Mouse (Mus musculus) forebrain, embryonic 11.5 days (tissue): ENCODE data around the gene Hspbap1. TPM values are rescaled to one million over a fixed set of nuclear protein-coding genes. Genes with fewer than 3 reads are reported as not detected.

ENCODE experiments used
- ATAC-seq: fragments of 200-750 bp; cut with Nextera tagmentation; replicated peaks from 2 replicates; pipeline ENCODE4 v1.8.0; 2017; ENCODE audit warnings: moderate TSS enrichment; ENCODE audit not compliant: low FRiP score
- DNase-seq: peaks from one replicate; pipeline ENCODE4 v3.0.0-alpha.2; 2017; ENCODE audit warnings: low spot score
- H3K27ac ChIP-seq: fragments of 300-500 bp; sonication (generic); 2 replicates; pipeline ENCODE4 v1.5.1; 2014; ENCODE audit warnings: low read depth, low read length
- H3K27me3 ChIP-seq: fragments of 300-500 bp; sonication (generic); 2 replicates; pipeline ENCODE4 v1.6.1; 2014; ENCODE audit warnings: mild to moderate bottlenecking, low read length, mixed read lengths; ENCODE audit not compliant: control insufficient read depth, insufficient read depth
- H3K36me3 ChIP-seq: fragments of 300-500 bp; sonication (generic); 2 replicates; pipeline ENCODE4 v1.6.1; 2014; ENCODE audit warnings: mild to moderate bottlenecking, low read length, moderate library complexity, mixed read lengths; ENCODE audit not compliant: control insufficient read depth, insufficient read depth
- H3K4me1 ChIP-seq: fragments of 300-500 bp; sonication (generic); replicated peaks from 2 replicates; pipeline ENCODE4 v1.6.1; 2014; ENCODE audit warnings: low read length, mixed read lengths; ENCODE audit not compliant: control insufficient read depth, insufficient read depth
- H3K4me2 ChIP-seq: fragments of 300-500 bp; sonication (generic); 2 replicates; pipeline ENCODE4 v1.6.1; 2014; ENCODE audit warnings: low read depth, mild to moderate bottlenecking, low read length, moderate library complexity, mixed read lengths; ENCODE audit not compliant: severe bottlenecking
- H3K4me3 ChIP-seq: fragments of 300-500 bp; sonication (generic); 2 replicates; pipeline ENCODE4 v1.5.1; 2014; ENCODE audit warnings: low read depth, low read length
- H3K9ac ChIP-seq: fragments of 300-500 bp; sonication (generic); 2 replicates; pipeline ENCODE4 v1.6.1; 2014; ENCODE audit warnings: low read length
- H3K9me3 ChIP-seq: fragments of 300-500 bp; sonication (generic); 2 replicates; pipeline ENCODE4 v1.6.1; 2016; ENCODE audit warnings: low read length, mixed read lengths; ENCODE audit not compliant: control insufficient read depth
- WGBS: fragments of 180-500 bp; shearing (Covaris S2); extraction: QIAGEN DNeasy Blood & Tissue Kit; methylation state at CpG from one replicate; pipeline ENCODE4 v1.1.7; 2014; 5-methylcytosine and 5-hydroxymethylcytosine counted together
- polyA plus RNA-seq: library from polyadenylated mRNA; unstranded; fragments of >200 nt; fragmentation: Nextera tagmentation; extraction: Ambion mirVana; gene quantifications from 2 replicates; pipeline ENCODE4 v1.2.1, GENCODE M21; 2014

Hspbap1 gene
- 24.2 and 25.3 TPM in 2 replicates for polyA plus RNA-seq

DNA sequence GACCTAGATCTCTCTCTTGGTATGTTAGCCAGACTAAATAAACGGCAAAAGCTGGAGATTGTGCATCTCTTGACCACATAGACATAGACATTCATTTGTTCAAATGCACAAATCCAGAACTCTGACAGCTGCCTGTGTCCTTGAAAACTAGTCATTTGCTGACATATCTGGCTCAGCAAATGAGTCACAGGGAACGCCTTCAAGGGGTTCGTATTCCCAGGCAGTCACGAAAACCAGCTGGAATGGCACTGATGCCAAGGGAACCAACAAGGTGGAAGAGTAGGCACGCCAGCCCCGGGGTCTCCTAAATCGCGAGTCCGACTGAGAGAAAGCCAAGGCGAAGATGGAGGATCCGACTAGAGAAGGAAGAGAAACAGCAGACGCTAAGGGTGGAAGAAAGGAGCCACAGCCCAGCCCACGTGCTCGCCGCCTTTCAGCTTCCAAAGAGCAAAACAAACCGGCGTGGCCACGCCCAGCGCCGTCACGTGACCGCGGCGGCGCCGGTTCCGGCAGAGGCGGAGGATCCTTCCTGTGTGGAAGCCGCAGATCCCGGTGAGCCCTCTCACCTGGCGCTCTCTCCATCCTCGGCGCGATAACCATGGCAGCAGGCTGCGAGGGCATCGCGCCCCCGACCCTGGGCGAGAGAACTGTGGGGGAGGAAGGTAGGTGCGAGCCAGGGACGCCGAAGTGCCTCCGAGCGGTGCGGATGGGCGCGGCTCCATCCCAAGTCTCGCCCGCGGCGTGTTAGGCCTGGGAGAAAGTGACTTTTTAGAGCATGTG is at the start of gene Hspbap1:
TSS of gene Hspbap1 (plus strand) at position 498 of the 780 bp plus-strand sequence.
- Histone ChIP-seq H3K4me1 (no peaks in the 10 kb centered on the region; the same call in 1 of the 2 replicates), H3K27ac (no peak within 1 kb of the TSS), H3K27me3 (no peaks in the 10 kb centered on the region), H3K9me3 (no peaks in the 10 kb centered on the region), H3K36me3 (no peaks in the 10 kb centered on the region), H3K4me3 (peak within 1 kb of the TSS; percentile 87), H3K4me2 (peak within 1 kb of the TSS; percentile 79), H3K9ac (peak within 1 kb of the TSS; percentile 84)
- peak; percentile 93 for DNase-seq
- peak; percentile 85 for ATAC-seq
- WGBS, result under 1% methylated on average over 51 of the region's 51 CpGs

DNA sequence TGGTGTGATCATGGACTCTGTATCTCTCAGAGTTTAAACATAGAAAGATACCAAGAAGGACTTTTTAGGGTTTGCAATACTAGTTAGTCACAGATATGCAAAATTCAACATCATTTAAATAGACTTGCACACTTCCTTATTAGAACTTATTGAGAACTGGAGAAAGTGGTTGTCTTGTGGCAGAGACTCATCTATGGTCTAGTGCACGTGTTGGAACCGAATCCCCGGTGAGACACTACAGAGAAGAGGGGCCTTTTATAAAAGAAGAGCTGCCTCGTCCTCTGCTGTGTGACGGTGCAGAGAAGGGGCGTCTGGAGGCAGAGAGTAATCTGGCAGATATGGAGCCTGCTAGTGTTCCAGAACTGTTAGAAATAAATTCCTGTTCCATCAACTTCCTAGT is 45.6 kb upstream of the Hspbap1 start:
- ATAC-seq (no peak), DNase-seq (no peak)
- Histone ChIP-seq H3K27ac (no peak overlapping the region), H3K36me3 (no peaks in the 10 kb centered on the region), H3K27me3 (no peaks in the 10 kb centered on the region), H3K4me1 (0 out of 2 replicates have a peak, but pooled peaks cover 5% of the 10 kb centered on the region), H3K4me3 (no peak overlapping the region), H3K9ac (no peak overlapping the region), H3K4me2 (no peak overlapping the region), H3K9me3 (no peaks in the 10 kb centered on the region)
- 83% methylated on average over 6 of the region's 6 CpGs for WGBS

DNA sequence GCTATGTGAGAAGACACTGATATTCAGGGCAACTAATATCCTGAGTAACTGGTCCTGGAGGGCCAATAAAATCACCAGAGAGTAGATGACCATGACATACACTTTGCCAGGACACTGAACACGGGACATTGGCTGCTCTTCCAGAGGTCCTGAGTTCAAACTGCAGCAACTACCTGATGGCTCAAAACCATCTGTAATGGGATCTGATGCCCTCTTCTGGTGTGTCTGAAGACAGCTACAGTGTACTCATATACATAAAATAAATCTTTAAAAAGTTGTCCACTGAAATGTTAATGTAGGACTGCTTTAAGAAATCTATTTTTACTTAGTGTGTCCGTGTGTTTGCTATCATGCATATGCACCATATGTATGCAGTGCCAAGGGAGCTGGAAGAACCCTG is 43.6 kb upstream of the Hspbap1 start:
- no peak overlapping the region for H3K4me3 ChIP-seq
- WGBS, result 83% methylated on average over 2 of the region's 2 CpGs
- ATAC-seq (no peak), DNase-seq (no peak)
- H3K27me3 ChIP-seq, result no peaks in the 10 kb centered on the region
- no peak overlapping the region for H3K27ac ChIP-seq
- H3K9me3 ChIP-seq, result no peaks in the 10 kb centered on the region
- H3K4me2 ChIP-seq, result no peak overlapping the region
- no peak overlapping the region for H3K9ac ChIP-seq
- H3K36me3 ChIP-seq, result no peaks in the 10 kb centered on the region
- H3K4me1 ChIP-seq, result 0 out of 2 replicates have a peak, but pooled peaks cover 5% of the 10 kb centered on the region

- no peaks in the 10 kb centered on the region for H3K36me3 ChIP-seq
- H3K27ac ChIP-seq, result peak overlapping the region; percentile 65; the same call in 1 of the 2 replicates
- H3K27me3 ChIP-seq, result no peaks in the 10 kb centered on the region
- no peak overlapping the region for H3K4me3 ChIP-seq
- ATAC-seq, result peak; percentile 91
- H3K9me3 ChIP-seq, result no peaks in the 10 kb centered on the region
- H3K4me1 ChIP-seq, result 0 out of 2 replicates have a peak, but pooled peaks cover 5% of the 10 kb centered on the region
- H3K4me2 ChIP-seq, result no peak overlapping the region
- DNase-seq, result no peak
- H3K9ac ChIP-seq, result no peak overlapping the region
- WGBS, result 58% methylated on average over 8 of the region's 8 CpGs
Observed at GRCm38 (mm10) chr16:35729151-35729738, 40.9 kb upstream of the Hspbap1 start.

DNA sequence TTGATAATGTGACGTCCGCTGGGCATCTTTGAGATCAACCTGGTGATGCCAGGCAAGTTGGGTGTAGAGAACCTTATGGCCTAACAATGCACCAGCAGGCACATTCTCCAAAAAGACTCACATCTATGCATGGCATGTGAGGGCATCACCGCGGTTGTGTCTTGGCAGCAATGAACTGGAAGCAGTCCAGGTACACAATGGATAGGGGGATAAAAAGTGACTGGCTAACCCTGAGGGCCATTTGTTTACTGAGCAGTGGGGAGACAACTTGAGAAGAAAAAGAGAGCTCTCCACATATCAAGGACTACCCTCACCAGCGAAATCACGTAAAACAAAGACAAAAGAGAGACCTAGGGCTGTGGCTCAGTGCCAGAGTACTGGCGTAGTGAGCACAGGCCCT is 38.1 kb upstream of the Hspbap1 start:
- Histone ChIP-seq H3K27me3 (no peaks in the 10 kb centered on the region), H3K4me1 (0 out of 2 replicates have a peak, but pooled peaks cover 5% of the 10 kb centered on the region), H3K4me3 (no peak overlapping the region), H3K9ac (no peak overlapping the region), H3K36me3 (no peaks in the 10 kb centered on the region), H3K9me3 (no peaks in the 10 kb centered on the region), H3K27ac (no peak overlapping the region), H3K4me2 (no peak overlapping the region)
- DNase-seq, result no peak
- ATAC-seq, result no peak
- 88% methylated on average over 7 of the region's 7 CpGs for WGBS

DNA sequence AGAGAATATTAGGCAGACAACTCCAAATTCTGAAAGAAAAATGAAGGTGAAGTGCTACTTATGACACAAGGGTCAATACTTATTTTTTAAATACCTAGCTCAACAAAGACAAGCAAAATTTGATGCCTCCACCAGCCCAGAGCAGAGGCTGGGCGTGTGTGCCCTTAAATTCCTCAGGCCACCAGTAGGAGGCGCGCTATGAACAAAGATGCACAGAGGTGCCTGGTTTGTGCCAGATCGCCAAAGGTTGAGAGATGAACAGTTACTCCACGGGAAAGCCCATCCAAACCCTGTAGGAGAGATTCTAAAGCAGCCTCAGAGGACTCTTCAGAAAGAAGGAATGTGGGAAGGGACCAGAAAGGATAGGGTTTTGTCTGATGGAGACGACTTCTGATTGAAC is 36.1 kb upstream of the Hspbap1 start:
- ATAC-seq (0 out of 2 replicates have a peak, but pooled peaks have one; percentile 56), DNase-seq (peak; percentile 83)
- Histone ChIP-seq H3K4me1 (0 out of 2 replicates have a peak, but pooled peaks cover 2% of the 10 kb centered on the region), H3K4me3 (no peak overlapping the region), H3K36me3 (no peaks in the 10 kb centered on the region), H3K4me2 (no peak overlapping the region), H3K9me3 (no peaks in the 10 kb centered on the region), H3K27me3 (no peaks in the 10 kb centered on the region), H3K27ac (no peak overlapping the region), H3K9ac (no peak overlapping the region)
- 12% methylated on average over 6 of the region's 6 CpGs for WGBS

DNA sequence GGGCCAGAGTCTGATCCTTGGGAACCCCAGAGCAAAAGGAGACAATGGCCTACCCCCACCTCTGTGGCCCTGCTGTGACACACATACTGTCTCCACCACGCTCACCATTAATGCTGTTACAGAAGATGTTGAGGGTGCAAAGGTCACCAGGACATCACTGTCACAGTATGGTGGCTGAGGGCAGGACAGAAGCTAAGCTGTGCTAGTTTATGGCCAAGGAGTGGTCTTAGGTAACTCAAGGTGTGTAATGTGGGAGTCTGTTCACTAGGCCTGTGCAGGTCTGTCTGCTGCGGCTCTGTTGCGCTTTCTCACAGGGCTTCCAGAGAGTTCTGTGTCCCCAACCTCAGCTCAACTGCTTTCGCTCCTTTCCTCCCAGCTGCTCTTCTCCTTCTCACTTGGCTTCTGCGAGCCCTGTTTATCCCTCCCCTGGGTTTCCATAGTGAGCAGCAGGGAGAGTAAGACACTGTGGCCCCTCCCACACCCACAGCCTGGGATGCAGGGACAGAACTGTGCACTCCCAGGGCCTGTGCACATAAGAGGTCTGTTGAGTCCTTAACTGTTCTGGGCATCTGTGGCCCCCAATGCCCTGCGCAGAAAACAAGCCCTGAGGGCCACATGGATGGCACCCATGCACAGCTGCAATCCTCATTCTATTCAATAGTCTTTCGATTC is 31.9 kb upstream of the Hspbap1 start:
- H3K9ac ChIP-seq, result no peak overlapping the region
- H3K9me3 ChIP-seq, result no peaks in the 10 kb centered on the region
- H3K36me3 ChIP-seq, result no peaks in the 10 kb centered on the region
- no peaks in the 10 kb centered on the region for H3K27me3 ChIP-seq
- H3K4me1 ChIP-seq, result no peaks in the 10 kb centered on the region
- WGBS, result 67% methylated on average over 7 of the region's 7 CpGs
- DNase-seq (no peak), ATAC-seq (no peak)
- no peak overlapping the region for H3K4me2 ChIP-seq
- no peak overlapping the region for H3K4me3 ChIP-seq
- H3K27ac ChIP-seq, result no peak overlapping the region

GRCm38 (mm10) chr16:35739548-35739947 is 30.6 kb upstream of the Hspbap1 start:
- 85% methylated on average over 1 of the region's 1 CpGs for WGBS
- Histone ChIP-seq H3K27ac (no peak overlapping the region), H3K27me3 (no peaks in the 10 kb centered on the region), H3K36me3 (no peaks in the 10 kb centered on the region), H3K9ac (no peak overlapping the region), H3K4me1 (no peaks in the 10 kb centered on the region), H3K9me3 (no peaks in the 10 kb centered on the region), H3K4me2 (no peak overlapping the region), H3K4me3 (no peak overlapping the region)
- ATAC-seq, result no peak
- no peak for DNase-seq
